Mouse (Mus musculus): Measurements from ENCODE around the gene Nup155.

Nup155 gene

GRCm38 (mm10) chr15:8200317-8200716 is 91.2 kb downstream of the Nup155 start:
- no peak for DNase-seq

GRCm38 (mm10) chr15:8208362-8208761 is 99.3 kb downstream of the Nup155 start:
- no peak for DNase-seq

All from cerebellum, adult 18-20 months (tissue).